Comparison of ENCODE assay signal across 10 mouse cellular contexts in genomic region chr2:21002538-21002937, GRCm38 (mm10). TPM values are rescaled to one million over a fixed set of nuclear protein-coding genes. Genes with fewer than 3 reads are reported as not detected.
DNase-seq lines count a peak whose midpoint lies in the region; ATAC-seq and TF ChIP-seq lines count a peak whose summit lies in the region.
"Had no signal": no experiment of that assay in that cellular context is flagged by ENCODE, and none has a peak within 500 bp of the region (broad histone marks: within the 10 kb centered on the region; RNA-seq: fewer than 3 reads in every experiment).

No protein-coding gene starts in this region.

- no peak for TF ChIP-seq POLR2A in cortical plate, adult 2 months (IDR thresholded peaks at IDR 0.05; ENCODE audit: extremely low read depth, insufficient read depth, low read length)

- peak overlapping the region; percentile 69 for H3K27ac ChIP-seq in hindbrain, postnatal 0 days
- H3K27ac ChIP-seq in hindbrain, embryonic 12.5 days = no peak overlapping the region
- H3K27ac ChIP-seq in cortical plate, adult 2 months (ENCODE audit: insufficient read depth, low read length) = 0 out of 2 replicates have a peak overlapping the region, but pooled peaks have one; percentile 33
- H3K27ac ChIP-seq: limb, embryonic 15.5 days had no signal

- no peaks in the 10 kb centered on the region for H3K4me1 ChIP-seq in hindbrain, postnatal 0 days (ENCODE audit: insufficient read depth, low read length)
- no peaks in the 10 kb centered on the region for H3K4me1 ChIP-seq in hindbrain, embryonic 12.5 days
- no peaks in the 10 kb centered on the region for H3K4me1 ChIP-seq in cortical plate, adult 2 months (ENCODE audit: control insufficient read depth, insufficient read depth, low read length)
- H3K4me1 ChIP-seq: megakaryocyte, embryonic 14.5 days had no signal

- H3K27me3 ChIP-seq in hindbrain, postnatal 0 days (ENCODE audit: insufficient read depth, low read length) = no peaks in the 10 kb centered on the region
- H3K27me3 ChIP-seq in hindbrain, embryonic 12.5 days = no peaks in the 10 kb centered on the region
- H3K27me3 ChIP-seq: limb, embryonic 15.5 days had no signal

- H3K9me3 ChIP-seq in hindbrain, postnatal 0 days (ENCODE audit: low read length) = no peaks in the 10 kb centered on the region
- H3K9me3 ChIP-seq in hindbrain, embryonic 12.5 days (replicated peaks) = no peaks in the 10 kb centered on the region
- H3K9me3 ChIP-seq: limb, embryonic 15.5 days; megakaryocyte, embryonic 14.5 days had no signal

- no peak overlapping the region for H3K4me3 ChIP-seq in hindbrain, postnatal 0 days (ENCODE audit: low read length)
- no peak overlapping the region for H3K4me3 ChIP-seq in hindbrain, embryonic 12.5 days
- H3K4me3 ChIP-seq in cortical plate, adult 2 months (ENCODE audit: insufficient read depth, low read length) = no peak overlapping the region
- H3K4me3 ChIP-seq: limb, embryonic 15.5 days; megakaryocyte, embryonic 14.5 days had no signal

- peak; percentile 74 for DNase-seq in hindbrain, postnatal 0 days (ENCODE audit: low spot score)
- peak; percentile 52 to 77 for DNase-seq in layer of hippocampus, postnatal 14 days (ENCODE audit: low spot score in 2 of 2)
- peak; percentile 49 for DNase-seq in telencephalon, adult 2 months (ENCODE audit: low read depth, low spot score)
- no peak for DNase-seq in embryo, embryonic 10 days (ENCODE audit: low spot score)
- no peak for DNase-seq in spleen, adult 18-20 months

- no peak overlapping the region for H3K9ac ChIP-seq in hindbrain, postnatal 0 days (replicated peaks; ENCODE audit: low read length)
- H3K9ac ChIP-seq in hindbrain, embryonic 12.5 days = no peak overlapping the region
- H3K9ac ChIP-seq: limb, embryonic 15.5 days had no signal

- no peak overlapping the region for H3K4me2 ChIP-seq in hindbrain, postnatal 0 days (ENCODE audit: low read depth, low read length)
- no peak overlapping the region for H3K4me2 ChIP-seq in hindbrain, embryonic 12.5 days (replicated peaks)
- H3K4me2 ChIP-seq: limb, embryonic 15.5 days had no signal

- no peak for TF ChIP-seq CTCF in hindbrain, postnatal 0 days (IDR thresholded peaks at IDR 0.05; ENCODE audit: low read depth)
- no peak for TF ChIP-seq CTCF in cortical plate, adult 2 months (IDR thresholded peaks at IDR 0.05; ENCODE audit: extremely low read depth, insufficient read depth, low read length)

- no peaks in the 10 kb centered on the region for H3K36me3 ChIP-seq in hindbrain, postnatal 0 days (ENCODE audit: insufficient read depth, low read length)
- no peaks in the 10 kb centered on the region for H3K36me3 ChIP-seq in hindbrain, embryonic 12.5 days
- H3K36me3 ChIP-seq: limb, embryonic 15.5 days had no signal

- 57% methylated on average over 8 of the region's 8 CpGs for WGBS in hindbrain, postnatal 0 days
- 89% methylated on average over 8 of the region's 8 CpGs for WGBS in hindbrain, embryonic 12.5 days

- peak; percentile 94 for ATAC-seq in hindbrain, postnatal 0 days
- ATAC-seq in hindbrain, embryonic 12.5 days (ENCODE audit: low FRiP score) = no peak
- ATAC-seq: intestine, embryonic 16.5 days had no signal

RNA-seq across cellular contexts. Expression of gene Arhgap21, which starts 33.9 kb away (rescaled TPM):
- 65.8 and 76.4 TPM in 2 replicates for total RNA-seq in hindbrain, postnatal 0 days (2014; rRNA removed)
- polyA plus RNA-seq in hindbrain, postnatal 0 days (2015; fragmentation: Nextera tagmentation; extraction: Ambion mirVana) = 26.6 and 27.7 TPM in 2 replicates
- 64.4 and 66.1 TPM in 2 replicates for polyA plus RNA-seq in hindbrain, embryonic 12.5 days (2016; fragmentation: Nextera tagmentation; extraction: Ambion mirVana)
- 104 and 131 TPM in 2 replicates for polyA plus RNA-seq in cortical plate, adult 2 months (2012; rRNA removed)
- total RNA-seq in layer of hippocampus, postnatal 14 days (2021) = 100 to 1,000 TPM; 327 to 359 TPM

Comparison
In these comparisons a context has a peak if more than half of its experiments do, and no peak if none do; other contexts are left out.
1. DNase-seq: peak in hindbrain, postnatal 0 days (single experiment), layer of hippocampus, postnatal 14 days (2 of 2) and telencephalon, adult 2 months (single experiment); none in embryo, embryonic 10 days (single experiment) and spleen, adult 18-20 months (0 of 2).